Mouse (Mus musculus): Measurements from ENCODE around the gene Tex50. TPM values are rescaled to one million over a fixed set of nuclear protein-coding genes. Genes with fewer than 3 reads are reported as not detected.

Gene Tex50
- not detected for polyA plus RNA-seq (2014; fragmentation: Illumina TruSeq; extraction: RNeasy Lipid Tissue Mini Kit (QIAGEN cat#74804); ENCODE audit: low read depth, low replicate concordance)

DNA sequence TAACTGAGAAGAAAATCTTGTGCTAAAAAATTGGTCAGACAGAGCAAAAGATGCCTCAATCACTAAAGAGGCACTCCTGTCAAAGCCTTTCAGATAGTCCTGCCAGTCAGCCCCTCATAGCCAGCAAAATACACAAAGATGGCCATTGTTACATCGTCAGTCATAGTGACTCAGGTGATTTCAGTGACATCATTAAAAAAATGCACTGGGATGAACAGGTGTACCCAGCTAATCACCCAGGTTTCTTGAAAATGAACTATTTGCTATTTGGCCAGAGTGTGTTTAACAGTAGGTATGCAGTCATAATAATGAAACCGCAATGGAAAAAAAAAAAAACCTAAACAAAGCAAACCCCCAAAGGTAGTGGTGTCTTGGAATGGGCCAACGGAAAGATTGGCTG, at the start of gene Tex50:
Gene Tex50 (minus strand): TSS at position 101 of the 400 bp plus-strand sequence.

DNA sequence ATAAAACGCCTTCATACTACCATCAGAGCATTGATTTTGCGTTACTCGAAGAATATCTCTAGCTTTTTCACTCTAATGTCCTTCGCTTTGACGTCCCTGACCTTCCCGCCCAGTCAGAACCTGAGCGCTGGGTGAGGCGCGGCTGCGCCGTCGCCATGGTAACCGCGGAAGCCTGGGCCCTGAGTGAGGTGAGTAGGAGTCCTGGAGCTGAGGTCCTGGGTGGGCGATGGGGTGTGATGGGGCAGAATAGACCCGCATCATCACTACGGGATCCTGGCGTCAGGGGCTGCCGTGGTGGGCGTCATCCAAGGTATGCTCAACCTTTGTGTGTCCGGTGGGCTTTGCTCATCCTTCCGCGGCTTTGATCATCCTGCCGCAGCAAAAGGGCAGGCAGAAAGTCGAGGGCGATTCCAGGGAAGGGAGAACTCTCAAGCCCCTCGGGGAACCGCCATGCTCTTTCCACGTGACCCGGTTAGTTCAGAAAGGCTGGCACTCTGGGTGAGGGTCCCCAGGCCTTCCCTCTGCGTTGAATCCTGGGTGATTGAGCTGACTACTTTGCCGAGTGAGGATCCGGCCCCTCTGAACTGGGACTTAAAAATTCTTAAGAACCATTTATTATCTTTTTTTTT, 16.5 kb downstream of the Tex50 start, which contains the start of gene Ankrd45:
Gene Ankrd45 (plus strand): TSS at position 161 of the 629 bp plus-strand sequence.

DNA sequence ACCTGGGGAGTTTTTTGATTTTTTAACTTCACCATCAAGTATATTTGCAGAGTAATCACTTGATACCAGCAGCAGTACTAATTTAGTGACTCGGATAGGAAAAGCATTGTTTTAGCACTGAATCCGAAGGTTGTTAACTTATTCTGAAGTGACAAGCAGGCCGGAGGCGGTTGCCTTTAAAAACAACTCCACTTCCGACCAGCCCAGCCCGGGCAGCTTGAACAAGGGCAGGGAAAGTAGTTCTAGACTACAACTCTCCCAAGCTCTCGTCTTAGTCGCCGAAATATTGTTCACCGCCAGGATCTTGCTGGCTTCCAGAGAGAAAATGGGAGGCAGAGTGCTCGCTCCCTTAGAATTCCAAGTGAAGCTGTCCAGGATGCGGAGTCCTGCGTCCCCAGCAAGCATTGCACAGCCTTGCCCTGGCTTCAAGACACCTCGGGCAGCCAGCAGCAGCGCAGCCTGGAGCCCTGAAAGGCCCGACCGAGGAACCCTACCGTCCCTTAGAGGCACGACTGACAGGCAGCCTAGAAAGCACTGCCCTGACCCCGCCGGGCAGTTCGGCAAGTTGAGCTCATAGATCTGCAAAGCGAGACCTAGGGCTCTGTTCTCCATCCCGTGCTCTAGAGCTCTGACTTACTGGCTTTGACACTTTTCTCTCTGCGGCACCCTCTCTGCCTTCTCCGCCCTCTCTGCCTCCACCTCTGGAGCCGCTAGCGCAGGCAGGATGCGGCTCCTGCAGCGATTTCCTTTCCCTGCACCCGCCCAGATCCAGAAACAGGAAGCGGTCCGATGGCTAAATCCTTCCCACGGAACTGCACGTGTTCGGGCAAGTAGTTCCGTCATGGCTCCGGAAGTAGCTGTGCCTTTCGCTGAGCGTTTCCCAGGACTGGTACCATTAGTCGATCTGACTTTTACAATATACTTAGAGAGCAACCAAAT, 28.1 kb downstream of the Tex50 start, which contains the start of gene Klhl20:
Gene Klhl20 (minus strand): TSS at position 786 of the 939 bp plus-strand sequence.

Other genes starting within 250 kb of the Tex50 start
- 0.76 TPM for gene Serpinc1, start 180.7 kb downstream of the Tex50 start, polyA plus RNA-seq (2014; fragmentation: Illumina TruSeq; extraction: RNeasy Lipid Tissue Mini Kit (QIAGEN cat#74804); ENCODE audit: low read depth, low replicate concordance)
- 9.0 TPM for gene Zbtb37, start 124.5 kb downstream of the Tex50 start, polyA plus RNA-seq (2014; fragmentation: Illumina TruSeq; extraction: RNeasy Lipid Tissue Mini Kit (QIAGEN cat#74804); ENCODE audit: low read depth, low replicate concordance)
- 13.1 TPM for gene Dars2, start 88.7 kb downstream of the Tex50 start, polyA plus RNA-seq (2014; fragmentation: Illumina TruSeq; extraction: RNeasy Lipid Tissue Mini Kit (QIAGEN cat#74804); ENCODE audit: low read depth, low replicate concordance)
- 25.2 TPM for gene Cenpl, start 88.6 kb downstream of the Tex50 start, polyA plus RNA-seq (2014; fragmentation: Illumina TruSeq; extraction: RNeasy Lipid Tissue Mini Kit (QIAGEN cat#74804); ENCODE audit: low read depth, low replicate concordance)
- 32.4 TPM for gene Klhl20, start 27.8 kb downstream of the Tex50 start, polyA plus RNA-seq (2014; fragmentation: Illumina TruSeq; extraction: RNeasy Lipid Tissue Mini Kit (QIAGEN cat#74804); ENCODE audit: low read depth, low replicate concordance)
- gene Ankrd45, start 16.6 kb downstream of the Tex50 start, polyA plus RNA-seq (2014; fragmentation: Illumina TruSeq; extraction: RNeasy Lipid Tissue Mini Kit (QIAGEN cat#74804); ENCODE audit: low read depth, low replicate concordance): 0.79 TPM
- gene Prdx6, start 91.9 kb upstream of the Tex50 start, polyA plus RNA-seq (2014; fragmentation: Illumina TruSeq; extraction: RNeasy Lipid Tissue Mini Kit (QIAGEN cat#74804); ENCODE audit: low read depth, low replicate concordance): 2,850 TPM
- gene Tnfsf4, start 236.1 kb upstream of the Tex50 start, polyA plus RNA-seq (2014; fragmentation: Illumina TruSeq; extraction: RNeasy Lipid Tissue Mini Kit (QIAGEN cat#74804); ENCODE audit: low read depth, low replicate concordance): 0.38 TPM